Mouse (Mus musculus) cerebellum, postnatal 10 days (tissue): Measurements from ENCODE around the gene Gsap.
"Not testable (repeated sequence)": the region's sequence is repeated elsewhere in the genome, so short reads cannot be mapped to it uniquely, and the experiment has no call there.

Source experiments
- DNase-seq, 2 experiments: peaks; one replicate each; pipeline ENCODE4 v3.0.0; 2021; ENCODE audit warnings: mixed read lengths in 2 of 2

The Gsap gene

DNA sequence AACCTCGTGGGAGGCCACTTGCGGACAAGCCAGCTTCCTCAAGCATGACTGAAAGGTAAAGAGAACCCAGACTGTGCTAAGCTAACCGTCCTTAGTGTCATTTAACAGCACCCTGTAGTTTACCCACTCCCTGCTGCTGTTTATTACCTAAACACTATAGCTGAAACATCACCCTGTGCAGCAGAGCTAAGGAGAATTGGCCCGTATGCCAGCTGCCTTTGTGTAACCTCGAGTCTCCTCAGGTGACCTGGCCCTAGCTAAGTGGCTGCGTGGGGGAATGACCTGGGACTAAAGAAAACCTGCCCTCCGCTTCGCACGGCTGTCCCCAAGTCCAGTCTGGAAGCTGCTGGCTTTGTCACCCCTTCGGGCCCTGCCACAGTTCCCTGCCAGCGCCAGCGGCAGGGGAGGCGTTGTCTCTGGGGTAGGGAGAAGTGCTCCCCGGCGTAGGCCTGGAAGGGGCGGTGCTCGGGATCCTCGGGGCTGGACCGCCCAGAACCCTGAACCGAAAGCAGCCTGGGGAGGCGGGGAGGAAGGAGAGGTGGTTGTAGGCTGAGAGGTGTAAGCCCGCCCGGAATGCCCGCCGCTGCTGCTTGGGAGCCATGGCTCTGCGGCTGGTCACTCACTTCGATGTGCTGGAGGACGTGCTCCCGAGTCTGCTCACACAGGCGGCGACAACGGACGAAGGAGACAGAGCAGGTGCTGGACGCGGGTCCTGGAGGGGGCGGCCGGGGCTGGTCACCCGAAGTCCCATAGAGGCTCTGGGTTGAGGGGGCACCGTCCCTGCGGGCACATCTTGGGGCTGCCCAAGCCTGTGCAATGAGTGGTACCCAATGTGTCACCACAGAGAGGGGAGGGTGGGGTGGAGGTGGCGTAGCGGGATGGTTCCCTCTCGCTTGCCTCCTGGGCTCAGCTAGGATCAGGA is at the start of gene Gsap:
Gsap (plus strand) TSS at position 492 of the 922 bp plus-strand sequence.
- peak; percentile 65 to 69 for DNase-seq

DNA sequence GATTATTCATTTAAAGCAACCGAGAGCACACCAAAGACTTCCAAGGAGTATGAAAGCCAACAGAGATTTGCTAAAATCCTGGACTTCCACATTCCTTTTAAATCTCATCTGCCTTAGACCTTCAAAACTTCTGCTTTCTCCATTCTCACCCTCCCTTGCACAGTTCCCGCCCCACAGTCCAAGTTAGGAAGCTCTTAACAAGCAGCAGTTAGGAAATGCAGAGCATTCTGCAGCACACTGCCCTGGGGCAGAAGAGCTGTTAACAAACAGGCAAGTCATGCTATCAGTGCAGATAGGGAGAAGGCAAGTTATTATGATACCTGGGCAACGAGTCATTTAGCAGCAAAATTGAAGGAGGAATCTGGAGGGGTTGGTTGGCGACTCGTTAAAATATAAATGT is 49.5 kb upstream of the Gsap start:
- DNase-seq = no peak

DNA sequence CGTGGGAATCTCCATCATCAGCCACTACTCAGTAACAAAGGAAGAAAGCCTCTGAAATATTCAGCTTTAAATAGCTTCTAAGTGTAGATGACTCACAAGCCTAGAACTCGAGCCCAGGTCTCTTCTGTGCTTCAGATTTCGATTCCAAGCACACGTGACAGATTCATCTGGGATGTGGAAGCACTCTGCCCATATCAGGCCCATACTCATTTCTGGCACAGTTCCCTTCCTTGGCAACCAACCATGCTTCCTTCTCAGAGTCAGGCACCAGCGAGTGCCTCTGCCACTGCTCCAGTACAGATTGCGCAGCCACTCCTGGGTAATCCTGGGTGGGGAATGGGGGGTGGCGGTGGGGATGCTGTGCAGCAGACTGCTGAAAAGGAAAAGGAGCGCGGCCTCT is 46.5 kb upstream of the Gsap start:
- peak; percentile 90 to 93 for DNase-seq

DNA sequence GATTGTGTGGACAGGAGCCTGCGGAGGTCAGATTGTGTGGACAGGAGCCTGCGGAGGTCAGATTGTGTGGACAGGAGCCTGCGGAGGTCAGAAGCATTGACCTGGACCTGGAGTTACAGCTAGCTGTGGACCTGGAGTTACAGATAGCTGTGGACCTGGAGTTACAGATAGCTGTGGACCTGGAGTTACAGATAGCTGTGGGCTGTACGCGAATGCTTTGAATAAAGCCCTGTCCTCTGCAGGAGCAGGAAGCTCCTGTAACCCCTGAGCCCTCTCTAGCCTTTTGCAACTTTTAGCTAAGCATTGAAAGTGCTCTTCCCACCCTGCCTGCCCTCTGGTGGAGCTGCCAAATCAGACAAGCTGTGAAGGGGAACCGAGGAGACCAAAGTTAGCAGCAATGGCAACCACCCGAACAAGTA is 44.9 kb upstream of the Gsap start:
- DNase-seq = peak; percentile 28 to 38

DNA sequence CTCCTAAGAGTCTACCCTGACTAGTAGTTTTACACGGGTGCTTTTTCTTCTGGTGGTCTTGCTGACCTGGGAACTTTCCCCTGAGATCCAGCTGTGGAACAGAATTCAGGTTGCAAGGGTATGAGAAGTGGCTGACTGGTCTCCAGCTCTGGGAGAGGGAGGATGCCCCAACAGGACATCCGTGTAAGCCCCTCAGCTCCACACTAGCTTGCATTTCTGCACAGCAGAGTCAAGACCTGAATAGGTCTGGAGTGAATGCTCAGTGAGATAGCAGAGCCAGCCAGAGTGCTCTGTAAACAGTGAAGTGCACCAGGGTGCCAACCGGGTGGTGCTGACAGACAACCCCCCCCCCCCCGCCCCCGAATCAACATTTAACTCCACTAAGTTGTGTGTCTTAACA is 44.4 kb upstream of the Gsap start:
- DNase-seq = no peak

DNA sequence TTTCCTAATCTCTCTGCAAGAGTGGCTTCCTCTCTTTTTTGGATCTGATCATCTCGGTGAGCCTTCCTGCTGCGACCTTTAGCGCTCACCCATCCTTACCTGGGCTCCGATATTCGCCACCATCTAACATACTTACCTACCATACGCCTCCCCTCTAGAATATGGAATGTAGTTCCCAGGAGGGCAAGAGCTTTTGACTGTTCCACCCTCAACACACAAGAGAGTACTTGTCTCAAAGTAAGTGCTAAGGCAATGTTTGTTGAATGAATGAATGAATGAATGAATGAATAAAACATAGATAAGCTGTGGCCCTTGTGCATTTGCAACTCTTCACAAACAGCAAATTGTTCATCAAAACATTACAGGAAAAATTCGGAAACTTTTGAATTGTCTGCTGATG is 43.0 kb upstream of the Gsap start:
- no peak for DNase-seq

DNA sequence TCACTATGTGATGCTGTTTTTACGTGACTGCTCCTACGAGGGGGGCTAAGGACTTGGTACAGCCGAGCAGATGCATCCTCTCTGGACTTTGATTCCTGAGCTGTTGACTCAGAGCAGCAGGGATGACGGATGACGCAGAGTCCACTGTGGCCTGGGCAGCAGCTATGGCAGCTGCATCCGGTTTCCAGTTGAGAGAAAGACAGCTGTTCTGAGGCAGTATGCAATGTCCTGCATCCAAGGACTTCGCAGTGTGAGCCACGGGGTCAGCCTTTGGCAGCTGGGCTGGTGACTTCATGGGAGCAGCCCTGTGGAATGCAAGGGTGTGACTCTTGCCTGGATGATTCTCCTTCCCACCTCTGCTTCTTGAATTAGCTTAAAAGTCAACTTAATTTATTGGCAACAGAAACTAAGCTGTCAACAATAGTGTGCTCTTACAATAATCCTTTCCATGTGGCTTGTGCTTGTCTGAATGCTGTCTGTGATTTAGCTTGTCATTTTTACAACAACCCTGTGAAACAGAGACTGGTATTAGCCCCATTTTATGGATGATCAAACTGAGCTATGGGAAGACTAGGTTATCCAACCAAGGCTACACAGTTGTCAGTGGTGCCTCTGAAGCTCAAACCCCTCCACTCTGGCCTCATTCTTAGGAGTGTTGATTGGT is 41.4 kb upstream of the Gsap start:
- peak in 1 of 2 experiments; percentile 9 for DNase-seq

DNA sequence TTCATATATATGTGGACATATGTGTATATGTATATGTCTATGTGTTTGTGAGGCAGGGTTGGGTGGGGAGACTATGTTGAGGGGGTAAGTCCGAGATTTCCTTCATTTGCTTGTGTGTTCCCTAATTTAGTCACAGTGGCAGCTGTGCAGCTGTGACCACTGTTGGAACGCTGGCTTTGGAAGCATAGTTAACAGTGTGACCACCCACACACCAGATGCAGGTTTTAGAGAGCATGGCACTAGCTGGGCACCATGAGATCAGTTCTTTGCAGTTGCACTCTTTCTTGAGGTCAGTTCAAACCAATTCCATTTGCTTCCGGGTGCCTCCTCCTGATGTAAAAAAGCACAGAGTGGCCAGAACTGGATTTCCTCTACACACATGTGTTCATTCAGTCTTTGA is 37.7 kb upstream of the Gsap start:
- no peak for DNase-seq

DNA sequence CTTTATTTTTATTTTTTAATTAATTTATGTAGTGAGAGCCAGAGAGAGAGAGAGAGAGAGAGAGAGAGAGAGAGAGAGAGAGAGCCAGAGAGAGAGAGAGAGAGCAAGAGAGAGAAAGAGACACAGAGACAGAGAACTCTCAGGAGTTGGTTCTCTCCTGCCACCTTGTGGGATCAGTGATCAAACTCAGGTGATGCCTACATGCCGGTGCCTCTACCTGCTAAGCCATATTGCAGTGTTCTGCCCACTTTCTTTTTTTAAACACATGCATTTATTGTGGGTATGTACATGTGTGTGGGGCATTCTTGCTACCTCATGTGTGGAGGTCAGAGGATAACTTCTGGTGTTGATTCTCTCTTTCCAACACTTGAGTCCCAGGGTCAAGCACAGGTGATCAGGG is 32.4 kb upstream of the Gsap start:
- DNase-seq = no peak

DNA sequence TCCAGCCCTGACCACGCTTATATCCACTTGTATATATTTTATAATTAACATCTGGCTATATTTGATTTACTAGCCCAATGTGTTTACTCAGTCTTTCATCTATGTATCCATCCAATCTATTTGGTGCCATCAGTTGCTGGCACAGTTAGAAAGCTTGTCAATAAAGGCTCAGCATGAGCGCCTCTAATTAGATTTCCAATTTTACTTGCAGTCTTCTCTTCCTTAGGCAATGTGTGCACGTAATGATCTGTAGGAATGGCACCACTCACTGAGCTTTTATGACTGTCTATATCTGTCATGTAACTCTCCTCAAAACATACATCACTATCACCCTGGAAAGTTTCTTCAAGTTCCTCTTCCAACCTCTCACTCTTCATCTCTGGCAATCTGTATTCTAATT is 29.3 kb upstream of the Gsap start:
- DNase-seq = no peak

DNA sequence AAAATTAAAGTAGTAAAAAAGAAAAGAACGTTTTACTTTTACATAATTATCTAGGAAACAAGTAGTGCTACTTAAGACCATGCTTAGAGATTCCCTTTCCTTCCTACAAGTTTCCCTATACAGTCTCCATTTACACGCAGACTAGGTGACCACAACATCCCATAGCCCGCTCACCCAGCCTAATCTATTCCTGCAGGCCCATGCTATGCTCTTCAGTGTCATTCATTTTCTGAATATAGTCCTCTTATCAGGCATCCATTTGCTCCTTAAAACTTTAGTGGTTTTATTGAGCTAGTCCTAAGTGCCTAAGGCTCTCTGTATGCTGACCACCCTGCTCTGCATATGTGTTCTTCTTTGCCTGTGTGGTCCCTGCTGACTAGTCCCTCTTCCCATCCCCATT is 26.5 kb upstream of the Gsap start:
- no peak for DNase-seq

DNA sequence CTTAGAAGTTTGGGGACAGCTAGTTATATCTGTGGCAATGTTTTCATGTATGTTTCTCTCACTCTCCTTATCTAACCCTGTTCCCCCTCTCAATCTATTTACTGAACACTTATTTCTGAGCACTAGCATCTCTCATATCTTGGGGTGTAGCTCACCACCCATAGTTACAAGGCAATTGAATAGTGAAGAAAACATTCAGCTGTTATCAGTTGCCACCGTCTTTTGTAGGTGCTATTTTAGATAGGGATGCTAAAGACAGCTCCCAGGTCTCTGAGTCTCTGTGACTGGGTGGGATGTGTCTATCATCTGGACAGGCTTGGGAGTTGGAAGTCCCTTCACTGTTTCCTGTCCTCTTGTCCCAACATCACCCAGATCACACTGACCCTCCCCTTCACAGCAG is 25.3 kb upstream of the Gsap start:
- DNase-seq = no peak

DNA sequence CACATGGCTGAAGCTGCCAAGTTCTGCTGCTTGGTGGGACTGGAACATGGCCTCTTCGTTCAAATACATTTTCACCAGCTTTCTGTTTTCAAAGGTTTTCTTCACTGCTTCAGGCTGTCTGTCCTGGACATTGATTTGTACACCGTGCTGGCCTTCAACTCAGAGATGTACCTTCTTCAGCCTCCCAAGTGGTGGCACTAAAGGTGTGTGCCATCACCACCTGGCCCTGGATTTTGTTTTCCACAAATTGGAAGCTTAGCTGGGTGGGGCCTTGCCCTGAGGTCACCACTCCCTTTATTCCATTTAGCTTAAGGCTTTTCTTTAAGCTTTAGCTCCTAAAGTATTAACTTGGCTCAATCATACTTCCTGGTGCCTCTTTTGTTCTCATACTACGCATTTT is 22.6 kb upstream of the Gsap start:
- DNase-seq = no peak

DNA sequence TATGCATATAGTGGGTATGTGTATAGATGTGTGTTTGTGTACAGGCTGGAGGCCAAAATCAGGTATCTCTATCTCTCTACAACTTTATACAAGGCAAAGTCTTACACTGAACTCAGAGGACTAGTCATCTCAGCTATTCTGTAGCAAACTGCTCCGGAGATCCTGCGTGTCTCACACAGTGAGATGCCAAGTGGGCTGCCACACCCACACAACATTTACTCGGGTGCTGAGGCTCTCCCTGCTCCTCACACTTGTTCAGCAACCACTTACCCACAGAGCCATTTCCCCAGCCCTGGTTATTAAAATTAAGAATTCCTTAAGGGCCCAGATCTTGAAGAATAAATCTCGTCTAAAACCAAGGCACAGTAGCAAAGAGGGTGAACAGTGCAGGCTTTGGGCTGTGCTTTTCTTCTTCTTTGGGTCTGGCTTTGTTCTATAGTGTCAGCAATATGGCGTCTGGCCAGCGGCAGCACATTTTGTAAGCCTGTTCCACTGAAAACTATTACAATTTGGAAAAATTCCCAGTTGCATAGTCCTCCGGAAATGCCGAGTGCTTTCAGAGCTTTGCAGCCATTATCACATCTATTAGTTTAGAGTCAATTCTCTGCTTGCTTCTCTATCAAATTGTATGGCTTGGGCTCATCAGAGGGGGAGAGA is 17.2 kb upstream of the Gsap start:
- DNase-seq = peak; percentile 53 to 69

DNA sequence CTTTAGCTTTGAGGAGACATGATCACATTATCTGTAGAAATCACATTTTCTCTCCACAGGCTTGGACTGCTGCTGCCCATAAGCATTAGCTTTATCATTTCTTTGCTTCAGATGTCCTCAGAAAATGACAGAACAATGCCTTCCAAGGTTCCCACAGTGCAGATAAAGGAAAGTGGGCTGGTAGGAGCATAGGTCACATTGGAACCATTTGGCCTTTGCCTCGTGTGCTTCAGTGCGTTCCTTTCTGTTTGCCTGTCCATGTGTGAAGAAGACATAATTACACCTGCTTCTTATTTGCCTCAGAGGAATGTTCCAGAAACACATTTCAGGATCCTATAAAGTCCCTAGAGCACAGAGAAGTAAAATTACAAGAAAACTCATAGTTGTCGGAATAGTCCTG is 16.7 kb upstream of the Gsap start:
- no peak for DNase-seq

DNA sequence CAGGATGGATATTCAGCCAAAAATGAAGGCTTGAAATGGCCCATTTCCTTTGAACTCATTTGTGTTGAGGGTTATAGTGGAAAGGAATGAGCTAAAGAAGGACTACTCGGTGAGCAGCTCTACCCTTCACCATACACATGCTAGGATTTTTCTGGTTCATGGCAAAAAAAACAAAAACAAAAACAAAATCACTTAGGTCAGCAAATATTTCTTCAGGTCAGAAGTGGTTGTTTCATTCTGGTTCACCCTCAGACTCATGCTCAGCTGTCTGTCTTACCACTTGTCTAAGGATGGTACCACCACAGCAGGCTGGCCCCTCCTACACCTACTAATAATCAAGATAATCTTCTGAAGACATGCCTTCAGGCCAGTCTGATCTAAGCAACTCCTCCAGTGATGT is 16.2 kb upstream of the Gsap start:
- DNase-seq = no peak

DNA sequence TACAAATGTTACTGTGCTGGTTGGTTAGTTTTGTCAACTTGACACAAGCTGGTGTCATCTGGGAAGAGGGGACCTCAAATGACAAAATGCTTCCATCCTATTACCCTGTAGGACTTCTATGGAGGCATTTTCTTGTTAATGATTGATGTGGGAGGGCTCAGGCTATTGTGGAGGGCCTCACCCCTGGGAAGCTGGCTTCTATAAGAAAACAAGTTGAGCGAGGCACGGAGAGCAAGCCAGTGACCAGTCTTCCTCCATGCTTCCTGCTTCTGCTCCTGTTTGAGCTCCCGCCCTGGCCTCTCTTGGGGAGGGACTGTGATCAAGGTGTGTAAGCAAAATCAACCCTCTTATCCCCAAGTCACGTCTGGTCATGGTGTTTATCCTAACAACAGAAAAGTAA is 15.6 kb upstream of the Gsap start:
- DNase-seq = no peak

DNA sequence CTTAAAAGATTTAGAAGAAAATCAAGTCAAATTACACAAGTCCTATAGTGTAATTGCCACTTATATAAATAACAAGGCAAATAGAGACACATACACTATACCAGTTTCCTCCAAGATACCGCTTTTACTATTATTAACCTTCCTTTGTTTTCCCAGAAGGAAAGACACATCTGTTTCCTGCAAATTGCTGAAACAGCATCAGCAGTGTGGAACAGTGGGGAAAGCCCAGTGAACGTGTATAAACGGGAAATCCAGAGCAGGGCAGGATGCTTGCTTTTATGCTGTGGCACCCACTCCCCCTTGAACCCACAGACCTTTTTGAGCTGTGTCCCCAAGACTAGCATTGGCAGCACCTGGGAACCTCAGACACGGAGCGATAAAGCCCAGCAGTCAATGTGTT is 15.2 kb upstream of the Gsap start:
- no peak for DNase-seq

DNA sequence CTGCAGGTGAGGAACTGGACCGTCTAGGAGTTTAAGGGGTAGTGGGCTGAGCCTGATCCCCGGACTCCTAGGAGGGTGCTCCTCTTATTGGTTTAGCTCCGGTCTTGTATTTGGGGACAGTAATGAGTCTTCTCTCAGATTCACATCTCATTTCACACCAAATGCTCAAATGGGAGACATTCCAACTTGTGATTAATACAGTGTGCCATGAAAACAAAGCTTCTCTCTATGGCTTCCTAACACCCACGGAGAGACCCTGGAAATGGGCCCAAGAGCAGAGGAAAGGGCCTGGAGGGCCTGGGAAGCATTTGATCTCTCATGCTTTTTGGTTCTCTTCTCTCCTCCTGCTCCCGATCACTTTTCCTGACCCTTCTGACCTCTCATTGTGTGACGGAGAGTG is 14.7 kb upstream of the Gsap start:
- DNase-seq = peak; percentile 80 to 88

DNA sequence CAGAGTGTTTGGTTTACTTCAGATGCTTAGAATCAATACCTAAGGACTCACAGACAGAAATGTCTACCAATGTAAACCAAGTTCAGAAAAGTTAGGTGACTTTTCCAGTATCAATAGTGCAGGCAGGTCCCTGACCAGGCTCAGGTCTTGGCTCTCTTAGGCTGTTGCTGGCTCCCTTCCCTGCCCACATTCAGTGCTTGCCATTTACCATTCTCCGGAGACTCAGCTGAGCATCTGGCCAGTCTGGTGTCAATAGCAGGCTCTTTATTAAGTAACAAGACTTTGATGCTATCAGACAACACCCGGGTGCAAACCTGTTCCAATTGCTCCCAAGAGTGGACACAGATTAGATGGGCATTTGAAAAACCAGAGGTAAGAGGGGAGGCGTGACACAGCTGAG is 13.7 kb upstream of the Gsap start:
- peak; percentile 80 to 88 for DNase-seq

DNA sequence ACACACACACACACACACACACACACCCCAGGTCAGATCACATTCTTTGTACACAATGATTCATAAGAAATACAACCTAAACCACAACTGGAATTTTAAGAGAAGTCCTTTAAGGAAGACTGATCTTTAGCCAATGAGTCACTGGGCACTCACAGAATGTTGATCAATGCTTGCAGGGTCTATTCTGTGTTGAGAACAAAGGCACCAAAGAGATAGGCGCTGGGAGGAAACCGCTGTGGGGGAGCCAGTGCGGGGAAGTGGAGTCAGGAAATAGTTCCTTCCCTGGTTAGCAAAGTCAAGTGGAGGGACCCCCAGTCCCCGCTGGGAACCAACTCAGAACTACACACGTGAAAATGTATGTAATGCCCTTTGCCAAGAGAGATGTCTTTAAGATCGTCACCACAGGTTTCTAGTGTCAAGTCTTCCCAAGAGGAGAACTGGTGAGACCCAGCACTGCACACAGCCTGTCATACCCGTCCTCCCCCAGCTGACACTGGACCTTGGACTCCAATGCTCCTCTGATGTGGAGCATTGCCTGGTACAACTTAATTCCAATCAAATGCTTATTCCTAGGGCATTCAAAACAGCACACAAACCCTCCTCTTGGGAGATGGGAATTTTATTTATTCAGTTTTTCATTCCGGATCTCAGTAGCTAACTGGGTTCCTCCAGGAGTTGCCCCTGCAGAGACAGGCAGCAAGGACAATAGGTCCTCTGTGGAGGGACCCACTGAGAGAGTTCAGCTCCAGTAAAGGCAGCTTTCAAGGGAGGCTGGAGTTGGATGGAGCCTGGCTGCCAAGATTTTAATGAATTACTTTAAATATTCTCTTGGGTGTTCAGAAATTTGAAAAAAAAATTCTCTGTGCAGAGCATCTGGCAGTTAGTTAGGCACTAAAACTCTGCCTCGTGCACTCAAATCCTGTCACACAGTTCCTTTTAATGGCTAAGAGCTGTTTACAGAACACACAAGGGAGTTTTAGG is 10.6 kb upstream of the Gsap start:
- DNase-seq = peak; percentile 25 to 36

DNA sequence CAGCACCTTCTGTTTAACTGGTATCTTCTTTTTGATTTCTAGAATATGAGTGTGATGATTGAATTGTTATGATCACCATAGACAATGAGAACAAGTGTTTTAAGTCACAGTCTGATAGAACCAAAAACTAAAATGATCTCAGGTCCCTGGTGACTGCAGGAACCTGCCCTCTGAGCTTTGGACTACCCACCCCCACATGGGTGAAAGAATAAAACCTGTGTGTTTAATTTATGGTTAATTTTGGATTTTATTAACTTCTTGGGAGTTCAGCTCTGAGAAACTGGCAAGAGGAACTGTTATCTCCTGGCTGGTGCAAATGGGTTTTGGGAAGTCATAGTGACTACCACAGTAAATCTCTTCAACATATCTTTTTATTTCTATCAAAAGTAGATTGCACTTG is 6.6 kb upstream of the Gsap start:
- DNase-seq = no peak

DNA sequence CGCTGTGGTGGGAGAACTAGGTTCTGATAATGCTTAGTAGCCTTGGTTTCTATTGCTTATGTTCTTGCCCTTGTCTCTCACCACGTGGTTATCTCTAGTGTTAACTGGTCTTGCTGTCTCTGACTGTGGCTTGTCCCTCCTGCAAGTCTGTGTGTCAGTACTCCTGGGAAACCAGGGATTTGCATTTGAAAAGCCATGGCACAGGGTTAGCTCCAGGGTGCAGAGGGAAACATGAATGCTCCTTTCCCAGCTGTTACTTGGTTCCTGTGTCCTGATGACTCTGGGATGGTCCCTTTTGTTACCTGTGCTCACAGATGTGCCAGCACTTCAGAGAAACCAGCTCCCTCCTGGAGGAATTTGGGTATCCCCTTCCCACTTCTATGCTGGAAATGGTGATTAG is 3.0 kb upstream of the Gsap start:
- not testable (repeated sequence) for DNase-seq
